ENCODE assay signal across 24 mouse cellular contexts in genomic region chr6:83707738-83708510, GRCm38 (mm10). TPM values are rescaled to one million over a fixed set of nuclear protein-coding genes. Genes with fewer than 3 reads are reported as not detected.
DNase-seq lines count a peak whose midpoint lies in the region; ATAC-seq lines count a peak whose summit lies in the region.
"Had no signal": no experiment of that assay in that cellular context is flagged by ENCODE, and none has a peak within 500 bp of the region (broad histone marks: within the 10 kb centered on the region; RNA-seq: fewer than 3 reads in every experiment).

No protein-coding gene starts in this region.

- no peak for ATAC-seq in neural tube, embryonic 11.5 days (ENCODE audit: insufficient read depth, low FRiP score, low TSS enrichment)
- no peak for ATAC-seq in neural tube, embryonic 15.5 days (ENCODE audit: low FRiP score)
- ATAC-seq in common myeloid progenitor, adult 5-6 weeks (replicated peaks; ENCODE audit: low read depth, poor library complexity, severe bottlenecking) = peak; percentile 10; the same call in 1 of the 2 replicates
- no peak for ATAC-seq in limb, embryonic 11.5 days (ENCODE audit: insufficient number of reproducible peaks, low FRiP score, low TSS enrichment, low read depth)
- ATAC-seq in forebrain, embryonic 12.5 days (ENCODE audit: low FRiP score) = no peak
- ATAC-seq: forebrain, embryonic 14.5 days; hindbrain, postnatal 0 days; intestine, embryonic 15.5 days had no signal

- peaks cover 6% of the 10 kb centered on the region; the same call in 1 of the 2 replicates for H3K4me1 ChIP-seq in neural tube, embryonic 11.5 days (ENCODE audit: control insufficient read depth, insufficient read depth, low read length)
- H3K4me1 ChIP-seq in neural tube, embryonic 15.5 days = peaks cover 19% of the 10 kb centered on the region
- H3K4me1 ChIP-seq in limb, embryonic 11.5 days (ENCODE audit: control insufficient read depth, insufficient read depth, low read length) = peaks cover 16% of the 10 kb centered on the region
- peaks cover 20% of the 10 kb centered on the region for H3K4me1 ChIP-seq in forebrain, embryonic 12.5 days

- H3K9me3 ChIP-seq in neural tube, embryonic 11.5 days (ENCODE audit: control insufficient read depth, low read length) = no peaks in the 10 kb centered on the region
- no peaks in the 10 kb centered on the region for H3K9me3 ChIP-seq in neural tube, embryonic 15.5 days (replicated peaks)
- no peaks in the 10 kb centered on the region for H3K9me3 ChIP-seq in limb, embryonic 11.5 days (ENCODE audit: control insufficient read depth, low read length)
- no peaks in the 10 kb centered on the region for H3K9me3 ChIP-seq in forebrain, embryonic 12.5 days
- H3K9me3 ChIP-seq: embryonic facial prominence, embryonic 10.5 days; G1E; heart, embryonic 15.5 days; hindbrain, embryonic 10.5 days; intestine, embryonic 15.5 days had no signal

- H3K4me2 ChIP-seq in neural tube, embryonic 11.5 days (ENCODE audit: low read depth) = no peak overlapping the region
- H3K4me2 ChIP-seq in neural tube, embryonic 15.5 days = no peak overlapping the region
- H3K4me2 ChIP-seq in limb, embryonic 11.5 days (ENCODE audit: low read depth, severe bottlenecking) = no peak overlapping the region
- H3K4me2 ChIP-seq in forebrain, embryonic 12.5 days = no peak overlapping the region
- H3K4me2 ChIP-seq: heart, embryonic 11.5 days; heart, embryonic 15.5 days; intestine, embryonic 15.5 days had no signal

- DNase-seq in neural tube, embryonic 11.5 days (ENCODE audit: low spot score) = peak; percentile 8
- peak; percentile 58 for DNase-seq in limb, embryonic 11.5 days (ENCODE audit: low spot score)
- DNase-seq in heart, adult 8-10 months (ENCODE audit: low spot score) = no peak
- DNase-seq: adrenal gland, postnatal 14 days; cerebellum, adult 18-20 months; cerebellum, adult 9-11 months; cerebellum, postnatal 36 days; gastrocnemius, adult 2 months; gastrocnemius, postnatal 25 days; heart, adult 11 months; heart, postnatal 14 days had no signal

- no peak overlapping the region for H3K9ac ChIP-seq in neural tube, embryonic 11.5 days (ENCODE audit: low read length)
- H3K9ac ChIP-seq in neural tube, embryonic 15.5 days (replicated peaks) = no peak overlapping the region
- H3K9ac ChIP-seq in limb, embryonic 11.5 days (ENCODE audit: low read length) = no peak overlapping the region
- no peak overlapping the region for H3K9ac ChIP-seq in forebrain, embryonic 12.5 days
- H3K9ac ChIP-seq: heart, embryonic 15.5 days; intestine, embryonic 15.5 days had no signal

- peaks cover 100% of the 10 kb centered on the region for H3K27me3 ChIP-seq in neural tube, embryonic 11.5 days (ENCODE audit: control insufficient read depth, insufficient read depth, low read length)
- H3K27me3 ChIP-seq in neural tube, embryonic 15.5 days (replicated peaks) = peaks cover 98% of the 10 kb centered on the region
- peaks cover 95% of the 10 kb centered on the region for H3K27me3 ChIP-seq in limb, embryonic 11.5 days (ENCODE audit: control insufficient read depth, insufficient read depth, low read length)
- peaks cover 99% of the 10 kb centered on the region for H3K27me3 ChIP-seq in forebrain, embryonic 12.5 days

- no peak overlapping the region for H3K27ac ChIP-seq in neural tube, embryonic 11.5 days (ENCODE audit: low read depth, low read length)
- H3K27ac ChIP-seq in neural tube, embryonic 15.5 days (replicated peaks) = no peak overlapping the region
- no peak overlapping the region for H3K27ac ChIP-seq in limb, embryonic 11.5 days (replicated peaks; ENCODE audit: low read depth, low read length)
- no peak overlapping the region for H3K27ac ChIP-seq in forebrain, embryonic 12.5 days
- H3K27ac ChIP-seq: embryonic facial prominence, embryonic 10.5 days; gastrocnemius, adult 2 months; heart, embryonic 15.5 days; hindbrain, embryonic 10.5 days; hindbrain, postnatal 0 days; intestine, embryonic 15.5 days had no signal

- no peaks in the 10 kb centered on the region for H3K36me3 ChIP-seq in neural tube, embryonic 11.5 days (ENCODE audit: control insufficient read depth, insufficient read depth, low read length)
- H3K36me3 ChIP-seq in neural tube, embryonic 15.5 days = no peaks in the 10 kb centered on the region
- H3K36me3 ChIP-seq in limb, embryonic 11.5 days (ENCODE audit: control insufficient read depth, insufficient read depth, low read length) = no peaks in the 10 kb centered on the region
- no peaks in the 10 kb centered on the region for H3K36me3 ChIP-seq in forebrain, embryonic 12.5 days (replicated peaks)
- H3K36me3 ChIP-seq: embryonic facial prominence, embryonic 10.5 days; G1E; heart, embryonic 15.5 days; hindbrain, embryonic 10.5 days; intestine, embryonic 15.5 days had no signal

- H3K4me3 ChIP-seq in neural tube, embryonic 11.5 days (ENCODE audit: low read depth, low read length) = no peak overlapping the region
- no peak overlapping the region for H3K4me3 ChIP-seq in neural tube, embryonic 15.5 days (replicated peaks)
- no peak overlapping the region for H3K4me3 ChIP-seq in limb, embryonic 11.5 days (ENCODE audit: low read depth, low read length)
- H3K4me3 ChIP-seq in forebrain, embryonic 12.5 days (replicated peaks) = no peak overlapping the region
- H3K4me3 ChIP-seq: embryonic facial prominence, embryonic 10.5 days; gastrocnemius, adult 2 months; heart, embryonic 15.5 days; hindbrain, embryonic 10.5 days; intestine, embryonic 15.5 days had no signal

- WGBS in neural tube, embryonic 11.5 days = 4% methylated on average over 6 of the region's 6 CpGs
- WGBS in neural tube, embryonic 15.5 days = 3% methylated on average over 6 of the region's 6 CpGs
- WGBS in limb, embryonic 11.5 days = 5% methylated on average over 6 of the region's 6 CpGs
- WGBS in forebrain, embryonic 12.5 days = 8% methylated on average over 6 of the region's 6 CpGs

RNA-seq across cellular contexts. Expression of gene Vax2, which starts 3.1 kb away (rescaled TPM):
- not detected in 2 replicates for polyA plus RNA-seq in neural tube, embryonic 11.5 days (2014; fragmentation: Nextera tagmentation; extraction: Ambion mirVana)
- not detected in 2 replicates for polyA plus RNA-seq in neural tube, embryonic 15.5 days (2015; fragmentation: Nextera tagmentation; extraction: Ambion mirVana)
- not detected in 2 replicates for total RNA-seq in common myeloid progenitor, adult 5-6 weeks (2017)
- 1.5 and 2.7 TPM in 2 replicates for polyA plus RNA-seq in limb, embryonic 11.5 days (2014; fragmentation: Nextera tagmentation; extraction: Ambion mirVana)
- total RNA-seq in heart, adult 8-10 months (2022) = not detected
- polyA plus RNA-seq in forebrain, embryonic 12.5 days (2016; fragmentation: Nextera tagmentation; extraction: Ambion mirVana) = 0.63 and 1.3 TPM in 2 replicates
- total RNA-seq: adrenal gland, adult 18-20 months; adrenal gland, postnatal 14 days; G1E; gastrocnemius, adult 2 months; gastrocnemius, postnatal 25 days; heart, postnatal 14 days; hindbrain, postnatal 0 days had no signal
- polyA plus RNA-seq: forebrain, embryonic 14.5 days; G1E; heart, embryonic 11.5 days; heart, embryonic 15.5 days; hindbrain, postnatal 0 days; intestine, embryonic 15.5 days had no signal

RNA-seq across cellular contexts. Expression of gene Cd207, which starts 30.3 kb away (rescaled TPM):
- not detected in 2 replicates for polyA plus RNA-seq in neural tube, embryonic 11.5 days (2014; fragmentation: Nextera tagmentation; extraction: Ambion mirVana)
- polyA plus RNA-seq in neural tube, embryonic 15.5 days (2015; fragmentation: Nextera tagmentation; extraction: Ambion mirVana) = not detected in 2 replicates
- total RNA-seq in common myeloid progenitor, adult 5-6 weeks (2017) = not detected in 2 replicates
- polyA plus RNA-seq in limb, embryonic 11.5 days (2014; fragmentation: Nextera tagmentation; extraction: Ambion mirVana) = not detected in 2 replicates
- total RNA-seq in heart, adult 8-10 months (2022) = 1 to 10 TPM in 1 of 4 experiments, under 1 TPM in 3; 0.46 to 1.1 (median 0.75) TPM
- polyA plus RNA-seq in forebrain, embryonic 12.5 days (2016; fragmentation: Nextera tagmentation; extraction: Ambion mirVana) = not detected in 2 replicates
- total RNA-seq: G1E; gastrocnemius, adult 2 months; gastrocnemius, postnatal 25 days; hindbrain, postnatal 0 days had no signal
- polyA plus RNA-seq: embryonic facial prominence, embryonic 10.5 days; embryonic facial prominence, embryonic 14.5 days; forebrain, embryonic 14.5 days; G1E; heart, embryonic 11.5 days; hindbrain, embryonic 10.5 days; hindbrain, postnatal 0 days; intestine, embryonic 15.5 days had no signal

RNA-seq across cellular contexts. Expression of gene Atp6v1b1, which starts 34.9 kb away (rescaled TPM):
- not detected in 2 replicates for polyA plus RNA-seq in neural tube, embryonic 11.5 days (2014; fragmentation: Nextera tagmentation; extraction: Ambion mirVana)
- polyA plus RNA-seq in neural tube, embryonic 15.5 days (2015; fragmentation: Nextera tagmentation; extraction: Ambion mirVana) = not detected in 2 replicates
- total RNA-seq in common myeloid progenitor, adult 5-6 weeks (2017) = not detected in 2 replicates
- polyA plus RNA-seq in limb, embryonic 11.5 days (2014; fragmentation: Nextera tagmentation; extraction: Ambion mirVana) = 0.27 TPM in 1 of 2 replicates, not detected in the other
- total RNA-seq in heart, adult 8-10 months (2022) = under 1 TPM in 1 of 4 experiments, not detected in 3; 0.17 TPM
- polyA plus RNA-seq in forebrain, embryonic 12.5 days (2016; fragmentation: Nextera tagmentation; extraction: Ambion mirVana) = 0.12 TPM in 1 of 2 replicates, not detected in the other
- total RNA-seq: adrenal gland, adult 18-20 months; adrenal gland, postnatal 14 days; gastrocnemius, adult 2 months; gastrocnemius, postnatal 25 days; hindbrain, postnatal 0 days had no signal
- polyA plus RNA-seq: embryonic facial prominence, embryonic 10.5 days; forebrain, embryonic 14.5 days; G1E; heart, embryonic 11.5 days; heart, embryonic 15.5 days; hindbrain, embryonic 10.5 days; hindbrain, postnatal 0 days had no signal

RNA-seq across cellular contexts. Expression of gene Clec4f, which starts 51.9 kb away (rescaled TPM):
- not detected in 2 replicates for polyA plus RNA-seq in neural tube, embryonic 11.5 days (2014; fragmentation: Nextera tagmentation; extraction: Ambion mirVana)
- not detected in 2 replicates for polyA plus RNA-seq in neural tube, embryonic 15.5 days (2015; fragmentation: Nextera tagmentation; extraction: Ambion mirVana)
- total RNA-seq in common myeloid progenitor, adult 5-6 weeks (2017) = not detected in 2 replicates
- polyA plus RNA-seq in limb, embryonic 11.5 days (2014; fragmentation: Nextera tagmentation; extraction: Ambion mirVana) = not detected in 2 replicates
- total RNA-seq in heart, adult 8-10 months (2022) = under 1 TPM; 0.25 to 0.57 (median 0.47) TPM
- polyA plus RNA-seq in forebrain, embryonic 12.5 days (2016; fragmentation: Nextera tagmentation; extraction: Ambion mirVana) = not detected in 2 replicates
- total RNA-seq: adrenal gland, adult 18-20 months; gastrocnemius, adult 2 months; gastrocnemius, postnatal 25 days; heart, postnatal 14 days had no signal
- polyA plus RNA-seq: embryonic facial prominence, embryonic 10.5 days; embryonic facial prominence, embryonic 14.5 days; forebrain, embryonic 14.5 days; G1E; hindbrain, embryonic 10.5 days; hindbrain, postnatal 0 days had no signal

RNA-seq across cellular contexts. Expression of gene Ankrd53, which starts 54.5 kb away (rescaled TPM):
- polyA plus RNA-seq in neural tube, embryonic 11.5 days (2014; fragmentation: Nextera tagmentation; extraction: Ambion mirVana) = 0.26 TPM in 1 of 2 replicates, not detected in the other
- 0.19 TPM in 1 of 2 replicates, not detected in the other for polyA plus RNA-seq in neural tube, embryonic 15.5 days (2015; fragmentation: Nextera tagmentation; extraction: Ambion mirVana)
- not detected in 2 replicates for total RNA-seq in common myeloid progenitor, adult 5-6 weeks (2017)
- polyA plus RNA-seq in limb, embryonic 11.5 days (2014; fragmentation: Nextera tagmentation; extraction: Ambion mirVana) = 0.16 TPM in 1 of 2 replicates, not detected in the other
- under 1 TPM in 1 of 4 experiments, not detected in 3; 0.22 TPM for total RNA-seq in heart, adult 8-10 months (2022)
- 0.15 and 0.23 TPM in 2 replicates for polyA plus RNA-seq in forebrain, embryonic 12.5 days (2016; fragmentation: Nextera tagmentation; extraction: Ambion mirVana)
- total RNA-seq: adrenal gland, postnatal 14 days; G1E; gastrocnemius, adult 2 months; gastrocnemius, postnatal 25 days; heart, postnatal 14 days; hindbrain, postnatal 0 days had no signal
- polyA plus RNA-seq: forebrain, embryonic 14.5 days; G1E; heart, embryonic 11.5 days; hindbrain, embryonic 10.5 days; hindbrain, postnatal 0 days; intestine, embryonic 15.5 days had no signal
